Mouse (Mus musculus): Measurements from ENCODE around the gene Nme7. TPM values are rescaled to one million over a fixed set of nuclear protein-coding genes. Genes with fewer than 3 reads are reported as not detected.

Gene Nme7
- total and polyA plus RNA-seq, 3 experiments, result 11.7 to 21.0 (median 14.0) TPM

DNA sequence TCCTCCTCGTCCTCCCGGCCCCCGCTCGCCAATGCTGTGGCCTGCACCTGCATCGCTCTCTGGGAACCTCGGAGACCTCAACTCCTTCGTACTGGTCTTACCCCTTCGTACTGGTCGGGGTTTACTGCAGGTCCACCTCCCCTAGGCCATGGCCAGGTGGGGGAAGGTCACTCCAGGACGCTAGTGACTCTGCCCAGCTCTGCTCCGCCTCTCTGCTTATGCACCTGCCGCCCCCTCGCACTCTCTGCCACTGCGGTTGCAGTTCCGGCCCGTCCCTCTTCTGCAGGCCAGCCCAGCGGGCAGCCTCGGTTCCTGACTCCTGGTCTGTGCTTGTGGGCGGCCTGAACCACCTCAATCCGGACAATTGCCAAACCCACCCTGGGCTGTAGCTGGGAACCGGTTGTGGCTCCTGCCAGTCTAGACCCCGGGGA lies 154.7 kb downstream of the Nme7 start:
- no peak for DNase-seq

DNA sequence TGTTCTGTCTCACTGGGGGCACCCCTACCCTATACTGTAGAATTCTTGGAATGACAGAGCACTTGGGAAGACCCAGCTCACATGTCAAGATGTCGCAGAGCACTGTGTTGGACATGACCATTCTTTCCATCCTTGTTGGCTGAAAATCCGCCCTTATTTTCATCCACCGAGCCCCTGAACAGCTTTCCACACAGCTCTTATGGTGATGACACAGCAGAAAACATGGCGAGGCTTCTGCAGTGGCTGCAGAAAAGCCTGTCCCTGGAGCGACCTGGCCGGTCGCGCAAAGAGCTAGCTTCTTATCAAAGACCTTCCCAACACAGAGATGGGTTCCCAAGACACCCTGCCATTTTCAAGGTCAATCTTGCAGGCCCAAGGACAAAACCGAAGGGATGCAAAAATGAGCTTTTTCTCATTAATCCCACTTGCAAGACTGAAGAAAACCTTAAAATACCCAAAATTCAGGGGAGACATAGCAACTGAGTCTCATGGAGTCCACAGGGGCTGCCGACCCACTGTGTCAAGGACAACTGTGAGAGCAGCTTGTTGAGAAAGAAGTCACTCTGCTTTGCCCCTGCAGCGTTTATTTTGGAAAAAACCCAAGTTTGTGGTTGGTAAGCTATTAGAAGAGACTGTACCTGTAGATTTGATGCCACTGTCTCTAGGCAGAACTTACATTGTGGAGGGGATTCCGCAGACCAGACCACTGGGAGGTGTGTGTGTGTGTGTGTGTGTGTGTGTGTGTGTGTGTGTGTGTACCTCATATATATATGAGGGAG lies 155.4 kb downstream of the Nme7 start:
- peak; percentile 38 for DNase-seq

DNA sequence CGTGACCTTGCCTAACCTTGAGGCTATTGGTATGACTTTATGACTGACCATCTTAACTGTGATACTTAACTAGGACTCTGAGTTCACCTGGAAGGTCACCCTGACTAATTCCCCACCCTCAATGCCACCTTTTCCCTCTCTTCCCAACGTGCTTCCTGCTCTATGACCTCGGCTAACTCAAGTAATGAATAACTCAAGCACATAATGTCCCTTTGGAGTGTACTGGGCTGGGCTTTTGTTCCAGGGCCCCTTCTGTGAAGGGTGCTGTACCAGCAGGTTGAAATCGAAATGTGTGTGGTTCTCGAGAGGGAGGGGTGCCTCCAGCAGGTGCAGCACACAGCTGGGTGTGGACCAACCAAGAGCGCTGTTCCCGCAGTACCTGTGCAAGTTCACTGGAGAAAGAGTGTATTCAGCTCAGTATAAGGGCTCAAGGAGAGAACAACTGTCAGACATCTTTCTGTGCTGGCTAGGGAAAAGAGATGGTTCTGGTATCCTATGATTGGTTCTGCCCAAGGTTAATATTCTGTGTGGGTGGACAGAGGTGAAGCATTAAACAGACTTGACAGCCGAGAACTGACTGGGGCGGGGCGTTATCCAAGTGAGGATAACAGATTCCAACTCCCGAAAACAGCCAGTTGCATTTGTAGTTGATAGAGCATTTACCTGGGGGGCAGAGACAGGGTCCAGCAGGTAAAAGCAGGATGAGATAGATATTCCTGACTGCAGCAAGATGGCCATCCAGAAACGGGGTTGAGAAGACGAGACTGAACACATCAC lies 157.2 kb downstream of the Nme7 start:
- peak; percentile 36 for DNase-seq

DNA sequence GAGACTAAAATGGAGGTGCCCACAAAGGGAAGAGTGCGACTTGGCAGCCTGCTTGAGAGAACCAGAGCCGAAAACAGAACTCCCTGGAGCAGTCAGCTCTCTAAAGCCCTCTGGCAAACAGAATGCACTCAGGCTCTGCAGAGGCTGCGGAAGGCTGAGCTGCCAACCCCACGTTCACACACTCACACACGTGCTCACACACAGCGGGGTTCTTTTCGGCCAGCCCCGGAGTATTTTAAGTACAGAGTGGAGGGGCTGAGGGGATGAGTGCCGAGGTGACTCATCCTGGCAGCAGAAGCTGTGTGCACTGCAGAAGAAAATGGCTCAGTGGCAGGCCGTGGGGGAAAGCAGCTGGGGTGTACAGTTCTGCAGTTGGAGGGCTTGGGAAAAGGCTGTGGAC lies 157.8 kb downstream of the Nme7 start:
- DNase-seq, result peak; percentile 74

DNA sequence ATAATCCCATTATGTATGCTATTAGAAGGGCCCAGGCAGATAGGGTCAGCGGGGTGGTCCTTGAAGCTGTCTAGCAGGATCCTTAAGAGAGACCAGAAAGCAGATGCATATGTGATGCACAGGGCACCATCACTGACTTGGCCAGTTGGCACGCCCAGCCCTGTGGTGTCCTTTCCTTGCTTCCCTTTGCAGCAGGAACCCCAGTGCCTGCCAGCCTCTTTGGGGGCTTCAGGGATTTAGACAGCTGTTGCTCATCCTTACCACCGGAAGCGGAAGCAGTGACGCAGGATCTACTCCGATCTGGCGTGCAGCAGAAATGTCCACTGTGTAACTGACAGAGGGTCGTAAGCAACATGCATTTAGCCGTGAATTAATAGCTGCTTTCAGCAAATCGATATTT lies 163.5 kb downstream of the Nme7 start:
- DNase-seq, result no peak

DNA sequence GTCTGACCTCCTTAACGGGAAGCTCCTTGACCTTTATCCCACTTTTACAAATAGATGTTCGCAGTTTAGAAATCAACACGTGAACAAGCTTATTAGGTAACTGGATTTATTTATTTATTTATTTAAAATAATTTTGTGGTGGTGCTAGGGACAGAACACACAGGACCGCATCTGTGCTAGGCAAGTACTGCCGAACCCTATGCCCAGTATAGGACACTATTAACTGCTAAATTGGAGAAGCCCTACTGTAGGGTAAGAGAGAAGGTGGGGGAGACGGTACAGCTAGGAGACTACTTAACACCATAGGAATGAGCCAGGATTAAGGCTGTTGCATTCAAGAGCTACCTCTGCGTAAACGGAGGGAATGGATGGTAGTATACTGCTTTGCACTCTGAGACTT lies 164.4 kb downstream of the Nme7 start:
- DNase-seq, result no peak

DNA sequence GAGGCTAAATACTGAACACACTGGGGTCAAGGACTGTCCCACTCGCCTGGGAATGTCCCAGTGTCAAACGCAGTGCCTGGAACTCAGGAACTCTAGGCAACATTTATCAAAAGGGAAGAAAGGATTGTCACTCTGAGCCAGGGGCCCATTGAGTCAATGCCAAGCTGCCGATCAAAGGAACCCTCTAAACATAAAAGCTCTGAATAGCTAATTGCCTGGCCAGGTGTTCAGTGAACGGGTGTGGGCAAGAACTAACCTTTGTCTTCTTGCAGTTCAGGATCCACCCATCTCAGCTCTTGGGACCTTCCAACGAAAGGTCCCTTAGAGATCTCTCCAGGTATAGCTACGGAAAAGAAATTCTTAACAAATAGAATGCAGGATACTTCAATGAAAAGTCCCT lies 167.1 kb downstream of the Nme7 start:
- no peak for DNase-seq

DNA sequence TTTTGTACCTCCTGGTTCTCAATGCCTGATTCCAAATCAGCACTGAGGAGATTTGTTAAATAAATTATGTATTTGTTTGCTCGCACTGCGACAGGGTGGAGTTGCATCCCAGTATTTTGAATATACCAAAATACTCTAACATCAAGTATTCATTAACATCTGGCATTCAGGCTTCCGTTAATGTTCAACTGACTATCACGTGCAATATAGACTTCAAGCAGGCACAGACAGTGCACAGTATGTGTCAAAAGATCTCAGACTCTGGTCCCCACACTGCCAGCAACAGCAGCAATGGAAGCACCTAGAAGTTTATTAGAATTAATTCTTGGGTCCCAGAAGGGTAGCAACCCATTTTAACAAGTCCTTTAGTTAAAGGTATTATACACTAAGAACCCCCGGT lies 167.7 kb downstream of the Nme7 start:
- no peak for DNase-seq

DNA sequence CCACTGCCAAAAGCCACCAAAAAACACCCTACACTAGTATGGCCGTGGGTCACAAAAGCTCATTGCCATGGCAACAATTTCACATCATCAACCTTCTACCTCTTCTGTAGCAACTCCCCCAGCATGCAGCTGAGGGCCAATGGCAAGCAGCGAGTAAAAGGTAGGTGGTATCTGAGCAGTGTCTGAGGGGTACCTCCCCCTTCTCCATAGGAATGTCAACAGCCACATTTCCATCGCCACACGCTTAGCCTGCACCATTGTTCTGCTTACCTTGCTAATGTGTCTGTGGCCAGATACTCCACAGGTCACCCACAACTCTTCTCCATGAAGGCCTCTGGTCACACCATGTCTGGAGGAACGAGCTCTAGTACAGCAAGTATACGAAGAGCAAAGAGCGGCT lies 169.5 kb downstream of the Nme7 start:
- no peak for DNase-seq

DNA sequence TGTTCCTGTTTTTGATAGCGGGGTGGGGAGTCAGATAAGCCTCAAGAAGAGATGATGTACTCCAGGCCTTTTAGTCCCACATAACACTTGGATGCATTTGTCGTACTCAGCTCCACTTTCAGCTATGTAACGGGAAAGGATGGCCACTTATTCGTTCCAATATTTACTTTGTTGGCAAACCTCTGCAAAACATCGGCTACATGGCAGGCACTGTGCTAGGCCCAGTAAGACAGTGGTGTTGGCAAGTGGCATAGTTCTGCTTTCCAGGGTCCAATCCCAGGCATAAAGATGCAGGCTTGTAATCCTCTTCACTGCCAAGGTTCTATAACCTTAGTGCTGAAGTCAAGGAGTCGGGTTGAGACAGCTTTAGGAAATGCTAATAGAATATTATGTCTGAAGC lies 170.4 kb downstream of the Nme7 start:
- DNase-seq, result no peak

DNA sequence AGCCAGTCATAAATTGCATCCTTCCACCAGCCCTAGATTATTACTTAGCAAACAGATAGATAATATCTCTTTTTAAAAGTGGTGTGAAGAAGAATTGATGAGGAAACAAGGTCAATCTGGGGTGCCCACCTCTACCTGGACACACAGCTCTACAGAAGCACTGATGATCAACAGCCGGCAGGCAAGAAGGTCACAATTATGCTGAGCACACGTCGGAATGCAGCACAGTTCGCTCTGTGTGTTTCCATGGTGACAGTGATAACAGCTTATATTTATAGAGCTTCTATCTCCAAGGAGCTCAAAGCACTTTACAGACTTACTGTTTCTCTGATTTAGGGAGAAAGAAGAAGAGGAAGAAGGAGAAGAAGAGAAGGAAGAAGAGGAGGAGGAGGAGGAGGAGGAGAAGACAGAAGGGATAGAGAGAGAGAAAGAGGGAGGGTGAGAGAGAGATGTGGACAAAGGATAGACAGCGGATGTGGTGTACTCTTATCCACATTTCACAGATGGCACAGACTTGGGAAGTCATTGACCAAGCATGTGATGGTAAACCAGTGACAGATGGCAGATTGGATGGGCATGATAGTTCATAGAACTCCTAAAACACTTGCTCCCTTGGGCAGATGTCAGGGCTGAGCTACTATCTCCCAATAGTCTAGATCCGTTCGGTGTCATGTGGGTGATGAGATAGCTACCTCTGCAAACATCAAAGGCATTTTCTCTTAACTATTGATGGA lies 171.0 kb downstream of the Nme7 start:
- no peak for DNase-seq

DNA sequence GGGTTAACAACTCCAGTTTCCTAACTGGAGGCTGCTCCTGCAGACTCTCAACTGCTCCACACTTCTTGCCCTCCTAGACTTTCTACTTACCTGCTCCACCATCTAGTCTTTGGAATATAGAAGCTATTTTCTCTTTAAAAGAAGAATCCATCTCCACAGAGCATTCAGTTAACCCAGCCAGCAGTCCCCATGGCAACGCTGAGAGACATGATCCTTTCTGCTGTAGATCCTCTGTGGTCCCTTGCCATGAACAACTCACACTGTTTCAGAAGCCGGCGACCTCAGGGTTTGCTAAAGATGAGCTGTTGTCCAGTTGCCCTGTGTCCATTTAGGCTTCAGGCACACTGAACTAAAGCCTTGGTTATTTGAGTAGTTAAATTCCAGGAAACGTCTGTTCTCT lies 172.0 kb downstream of the Nme7 start:
- no peak for DNase-seq

DNA sequence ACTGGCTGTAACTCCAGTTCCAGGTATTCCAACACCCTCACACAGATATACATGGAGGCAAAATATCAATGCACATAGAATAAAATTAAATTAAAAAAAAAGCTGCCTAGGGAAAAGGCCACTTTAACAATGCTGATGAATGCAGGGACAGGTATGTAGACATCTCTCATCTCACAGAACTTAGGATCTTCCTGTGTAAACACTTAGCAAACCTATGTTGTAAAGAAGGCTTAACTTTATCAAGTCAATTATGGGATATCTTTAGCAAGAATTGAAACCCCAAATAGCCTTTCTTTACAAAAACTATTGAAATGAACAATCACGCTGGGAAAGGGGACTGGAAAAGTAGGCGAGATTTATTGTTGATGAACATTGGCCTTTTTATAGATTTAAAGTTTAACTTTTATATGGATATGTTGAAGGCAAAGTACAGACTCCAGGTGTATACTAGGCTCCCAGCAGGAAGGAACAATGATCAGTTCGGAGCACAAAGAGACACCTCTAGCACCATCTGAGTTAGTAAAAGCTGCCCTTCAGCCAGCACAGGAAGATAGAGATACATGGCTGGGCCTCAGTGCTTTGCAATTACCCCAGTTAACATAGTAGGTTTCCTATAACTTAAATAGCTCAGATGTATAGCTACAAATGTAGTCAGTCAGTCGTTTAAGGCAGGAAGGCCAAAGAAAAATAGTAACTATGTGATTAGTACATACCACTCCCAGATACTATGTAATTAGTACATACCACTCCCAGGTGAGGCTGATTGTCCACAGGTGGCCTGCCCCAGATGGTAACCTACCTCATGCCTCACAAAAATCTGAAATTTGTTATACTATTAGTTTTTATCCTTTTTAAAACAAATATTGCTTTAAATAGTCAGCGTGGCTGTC lies 177.1 kb downstream of the Nme7 start:
- no peak for DNase-seq

DNA sequence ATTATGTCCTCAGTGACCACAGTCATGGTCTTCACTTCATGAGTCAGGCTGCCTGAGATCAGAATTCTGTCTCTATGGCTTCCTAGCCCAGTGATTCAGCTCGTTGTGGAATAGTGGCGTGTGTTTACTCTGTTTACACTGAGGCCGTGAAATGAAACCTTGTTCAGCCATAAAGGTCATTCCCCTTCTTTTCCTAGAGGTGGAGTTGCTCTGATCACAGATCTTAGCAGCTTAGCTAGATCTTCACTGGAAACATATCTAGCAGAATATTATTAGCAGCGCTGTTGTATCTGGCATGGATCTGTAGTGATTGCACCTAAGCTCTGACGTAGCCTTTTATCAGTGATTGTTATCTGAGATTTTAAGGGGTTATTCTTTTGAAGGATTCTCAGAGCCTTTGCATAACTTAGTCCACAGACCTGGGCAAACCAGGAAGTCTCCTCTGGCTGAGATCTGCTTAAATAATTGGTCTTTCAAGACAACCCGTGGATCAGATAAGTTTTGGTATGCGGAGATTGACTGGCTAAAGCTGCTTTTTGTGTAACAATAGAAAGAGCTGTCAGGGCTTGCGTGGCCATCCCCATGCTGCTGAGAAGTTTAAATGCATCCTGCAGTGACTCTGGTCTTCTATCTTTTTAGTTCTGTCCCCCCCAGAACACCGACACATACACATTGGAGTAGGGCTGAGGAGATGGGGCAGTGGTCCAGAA lies 177.9 kb downstream of the Nme7 start:
- DNase-seq, result peak; percentile 57

DNA sequence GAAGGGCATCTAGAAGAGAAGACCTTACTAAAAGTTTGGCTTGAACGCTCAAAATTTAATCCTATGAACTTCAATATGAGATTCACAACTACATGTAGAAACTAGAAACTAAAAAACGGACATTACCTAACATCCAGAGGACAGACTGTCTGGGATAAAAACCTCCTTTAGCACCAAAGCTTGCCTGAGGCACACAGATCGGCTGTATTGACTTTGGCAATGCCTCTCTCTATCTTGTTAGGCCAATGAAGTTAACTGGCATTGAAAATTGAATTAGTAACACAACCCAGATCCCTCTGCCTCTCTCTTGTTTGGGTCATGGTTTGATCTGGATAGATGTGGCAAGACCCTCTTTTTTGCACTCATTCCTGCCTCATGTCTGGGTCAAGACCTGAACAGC lies 178.9 kb downstream of the Nme7 start:
- DNase-seq, result no peak

DNA sequence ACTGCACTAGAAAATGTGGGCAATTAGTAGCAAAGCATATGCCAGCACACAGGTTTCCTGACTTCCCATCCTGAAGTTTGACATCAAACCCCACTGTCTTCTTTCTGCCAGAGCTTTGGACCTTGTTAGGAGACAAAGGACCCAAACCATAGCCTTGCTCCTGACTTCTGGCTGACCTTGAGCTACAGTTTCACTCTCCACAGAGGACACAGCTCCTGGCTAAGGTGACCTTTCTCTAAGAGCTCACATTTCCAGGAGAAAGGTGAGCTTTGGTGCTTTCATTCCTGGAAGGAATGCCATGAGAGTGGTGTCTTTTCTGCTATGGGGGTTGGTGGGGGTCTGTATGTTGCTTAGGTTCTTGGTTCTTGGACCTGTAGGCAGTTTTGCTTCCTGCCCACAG lies 179.8 kb downstream of the Nme7 start:
- no peak for DNase-seq

Other genes with a start within 250 kb of the Nme7 start
- gene Sell, start 242.1 kb upstream of the Nme7 start, total RNA-seq (2021), result 1 to 10 TPM in 1 of 2 experiments, under 1 TPM in 1; 0.63 to 1.1 TPM
- 0.06 and 0.15 TPM in 2 replicates for gene Sell, start 242.1 kb upstream of the Nme7 start, polyA plus RNA-seq (2012; rRNA removed)
- gene Selp, start 188.9 kb upstream of the Nme7 start, total RNA-seq (2021), result 1 to 10 TPM; 1.1 TPM
- 0.21 and 0.25 TPM in 2 replicates for gene Selp, start 188.9 kb upstream of the Nme7 start, polyA plus RNA-seq (2012; rRNA removed)
- 10 to 100 TPM in 1 of 2 experiments, 1 to 10 TPM in 1; 1.1 to 10.2 TPM for gene F5, start 152.3 kb upstream of the Nme7 start, total RNA-seq (2021)
- 0.30 and 0.47 TPM in 2 replicates for gene F5, start 152.3 kb upstream of the Nme7 start, polyA plus RNA-seq (2012; rRNA removed)
- gene Slc19a2, start 55.1 kb upstream of the Nme7 start, total RNA-seq (2021), result 10 to 100 TPM; 22.1 to 27.8 TPM
- gene Slc19a2, start 55.1 kb upstream of the Nme7 start, polyA plus RNA-seq (2012; rRNA removed), result 26.1 and 31.8 TPM in 2 replicates
- 10 to 100 TPM in 1 of 2 experiments, 1 to 10 TPM in 1; 7.7 to 12.3 TPM for gene Ccdc181, start 28.5 kb upstream of the Nme7 start, total RNA-seq (2021)
- 1.6 and 1.7 TPM in 2 replicates for gene Ccdc181, start 28.5 kb upstream of the Nme7 start, polyA plus RNA-seq (2012; rRNA removed)
- 10 to 100 TPM; 23.4 to 31.7 TPM for gene Blzf1, start 3.4 kb downstream of the Nme7 start, total RNA-seq (2021)
- 0.97 and 0.98 TPM in 2 replicates for gene Blzf1, start 3.4 kb downstream of the Nme7 start, polyA plus RNA-seq (2012; rRNA removed)
- gene Atp1b1, start 154.2 kb downstream of the Nme7 start, total RNA-seq (2021), result 10 to 100 TPM; 64.2 to 90.6 TPM
- 17.0 and 19.2 TPM in 2 replicates for gene Atp1b1, start 154.2 kb downstream of the Nme7 start, polyA plus RNA-seq (2012; rRNA removed)